Mouse (Mus musculus): ENCODE results near the gene Ctsl.

DNA sequence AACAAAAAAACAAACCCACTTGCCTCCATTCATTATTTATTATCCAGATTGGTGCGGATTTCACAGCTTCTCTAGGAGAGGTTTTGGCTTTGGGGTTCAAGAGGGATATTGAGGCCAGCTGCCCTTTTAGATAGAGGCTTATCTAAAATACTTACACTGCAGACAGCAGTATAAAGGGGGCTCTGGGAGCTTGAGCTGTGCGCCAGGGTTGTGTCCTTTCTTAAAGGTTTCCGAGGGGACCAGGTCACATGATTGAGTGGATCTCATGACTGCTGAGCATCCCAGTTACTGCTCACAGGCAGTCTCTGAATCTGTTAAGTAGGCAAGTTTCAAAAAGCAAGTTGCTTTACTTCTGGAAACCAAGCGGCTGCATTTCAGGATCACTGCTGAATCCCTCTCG is 13.3 kb downstream of the Ctsl start:
- TF ChIP-seq CTCF (conservative IDR thresholded peaks at IDR 0.05; ENCODE audit: low read length): no peak
- no peak for TF ChIP-seq POU5F1 (IDR thresholded peaks at IDR 0.05; ENCODE audit: borderline replicate concordance, low read length)

Data from E14TG2a.4 (cell line).